Mouse (Mus musculus) bone marrow, adult 2 months (tissue): Measurements from ENCODE around the gene Rad51d.

Experiments
- CTCF ChIP-seq: fragments of 200-500 bp; IDR thresholded peaks from 2 replicates; pipeline ENCODE4 v1.5.1; 2011; ENCODE audit warnings: low read length, control low read depth; ENCODE audit not compliant: control insufficient read depth, insufficient read depth
- POLR2A ChIP-seq: fragments of 200-500 bp; IDR thresholded peaks from 2 replicates; pipeline ENCODE4 v1.6.1; 2011; ENCODE audit warnings: low read depth, mild to moderate bottlenecking, control low read depth, low read length, borderline replicate concordance; ENCODE audit not compliant: control insufficient read depth

- no peak for TF ChIP-seq POLR2A
- no peak for TF ChIP-seq CTCF
Measured at GRCm38 (mm10) chr11:82905816-82906215, 15.4 kb upstream of the Rad51d start.
